Mouse (Mus musculus): ENCODE data around the gene Agl. TPM values are rescaled to one million over a fixed set of nuclear protein-coding genes. Genes with fewer than 3 reads are reported as not detected.

Agl gene
- polyA plus RNA-seq, 1 experiment from 2014 or later: 8.9 TPM

- H3K4me3 ChIP-seq (ENCODE audit: low read depth, low read length): no peak overlapping the region
- H3K4me1 ChIP-seq (replicated peaks; ENCODE audit: control insufficient read depth, insufficient read depth): no peaks in the 10 kb centered on the region
- peak overlapping the region; percentile 54; the same call in 1 of the 2 replicates for H3K4me2 ChIP-seq (replicated peaks; ENCODE audit: low read depth)
- H3K9ac ChIP-seq (ENCODE audit: low read length): no peak overlapping the region; the same call in 1 of the 2 replicates
- no peak for ATAC-seq (ENCODE audit: low FRiP score, low TSS enrichment)
- 60% methylated on average over 4 of the region's 4 CpGs for WGBS
- DNase-seq (ENCODE audit: low spot score): no peak
- peak overlapping the region; percentile 15 for H3K27ac ChIP-seq (replicated peaks)
- H3K27me3 ChIP-seq (ENCODE audit: control insufficient read depth, insufficient read depth, low read length): no peaks in the 10 kb centered on the region
- no peaks in the 10 kb centered on the region for H3K36me3 ChIP-seq (ENCODE audit: control insufficient read depth, insufficient read depth, low read length)
- no peak for TF ChIP-seq CTCF (IDR thresholded peaks at IDR 0.05; ENCODE audit: low read depth)
- TF ChIP-seq EP300 (optimal IDR thresholded peaks at IDR 0.05): no peak
- no peaks in the 10 kb centered on the region for H3K9me3 ChIP-seq (ENCODE audit: control insufficient read depth, low read length)
These were observed 27.4 kb upstream of the Agl start for GRCm38 (mm10) chr3:116835350-116835749.

DNA sequence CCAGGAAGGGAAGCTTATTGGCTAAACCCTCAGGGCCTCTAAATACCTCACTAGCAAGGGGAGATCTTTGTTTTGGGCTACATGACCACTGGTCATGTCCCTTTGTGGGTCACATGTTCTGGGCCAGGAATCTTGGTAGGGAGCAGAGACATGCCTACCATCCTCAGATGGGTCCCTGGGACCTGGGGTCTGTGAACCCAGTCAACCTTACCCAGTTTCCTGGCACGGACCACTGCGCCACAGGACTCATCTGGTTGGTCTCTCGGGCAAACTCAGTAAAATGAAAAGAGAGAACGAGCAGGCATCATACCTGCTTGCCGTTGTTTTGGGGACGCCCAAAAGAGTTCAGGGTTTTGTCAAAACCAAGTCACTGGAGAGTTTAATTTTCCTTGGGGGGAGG, 26.3 kb upstream of the Agl start:
- H3K4me3 ChIP-seq (ENCODE audit: low read depth, low read length): no peak overlapping the region
- DNase-seq (ENCODE audit: low spot score) (no peak), ATAC-seq (ENCODE audit: low FRiP score, low TSS enrichment) (no peak)
- no peak overlapping the region for H3K9ac ChIP-seq (ENCODE audit: low read length)
- H3K36me3 ChIP-seq (ENCODE audit: control insufficient read depth, insufficient read depth, low read length): no peaks in the 10 kb centered on the region
- H3K4me2 ChIP-seq (replicated peaks; ENCODE audit: low read depth): no peak overlapping the region
- no peaks in the 10 kb centered on the region for H3K9me3 ChIP-seq (ENCODE audit: control insufficient read depth, low read length)
- no peak for TF ChIP-seq EP300 (optimal IDR thresholded peaks at IDR 0.05)
- no peak overlapping the region for H3K27ac ChIP-seq (replicated peaks)
- 93% methylated on average over 6 of the region's 6 CpGs for WGBS
- H3K27me3 ChIP-seq (ENCODE audit: control insufficient read depth, insufficient read depth, low read length): no peaks in the 10 kb centered on the region
- H3K4me1 ChIP-seq (replicated peaks; ENCODE audit: control insufficient read depth, insufficient read depth): no peaks in the 10 kb centered on the region

GRCm38 (mm10) chr3:116833491-116833890, 25.5 kb upstream of the Agl start:
- Histone ChIP-seq H3K27me3 (ENCODE audit: control insufficient read depth, insufficient read depth, low read length) (no peaks in the 10 kb centered on the region), H3K27ac (replicated peaks) (0 out of 2 replicates have a peak overlapping the region, but pooled peaks have one; percentile 24), H3K4me2 (replicated peaks; ENCODE audit: low read depth) (no peak overlapping the region), H3K4me1 (replicated peaks; ENCODE audit: control insufficient read depth, insufficient read depth) (no peaks in the 10 kb centered on the region), H3K36me3 (ENCODE audit: control insufficient read depth, insufficient read depth, low read length) (no peaks in the 10 kb centered on the region), H3K4me3 (ENCODE audit: low read depth, low read length) (no peak overlapping the region), H3K9ac (ENCODE audit: low read length) (no peak overlapping the region), H3K9me3 (ENCODE audit: control insufficient read depth, low read length) (no peaks in the 10 kb centered on the region)
- DNase-seq (ENCODE audit: low spot score) (no peak), ATAC-seq (ENCODE audit: low FRiP score, low TSS enrichment) (no peak)
- TF ChIP-seq CTCF (IDR thresholded peaks at IDR 0.05; ENCODE audit: low read depth): no peak
- TF ChIP-seq EP300 (optimal IDR thresholded peaks at IDR 0.05): no peak
- WGBS: 75% methylated on average over 4 of the region's 4 CpGs

DNA sequence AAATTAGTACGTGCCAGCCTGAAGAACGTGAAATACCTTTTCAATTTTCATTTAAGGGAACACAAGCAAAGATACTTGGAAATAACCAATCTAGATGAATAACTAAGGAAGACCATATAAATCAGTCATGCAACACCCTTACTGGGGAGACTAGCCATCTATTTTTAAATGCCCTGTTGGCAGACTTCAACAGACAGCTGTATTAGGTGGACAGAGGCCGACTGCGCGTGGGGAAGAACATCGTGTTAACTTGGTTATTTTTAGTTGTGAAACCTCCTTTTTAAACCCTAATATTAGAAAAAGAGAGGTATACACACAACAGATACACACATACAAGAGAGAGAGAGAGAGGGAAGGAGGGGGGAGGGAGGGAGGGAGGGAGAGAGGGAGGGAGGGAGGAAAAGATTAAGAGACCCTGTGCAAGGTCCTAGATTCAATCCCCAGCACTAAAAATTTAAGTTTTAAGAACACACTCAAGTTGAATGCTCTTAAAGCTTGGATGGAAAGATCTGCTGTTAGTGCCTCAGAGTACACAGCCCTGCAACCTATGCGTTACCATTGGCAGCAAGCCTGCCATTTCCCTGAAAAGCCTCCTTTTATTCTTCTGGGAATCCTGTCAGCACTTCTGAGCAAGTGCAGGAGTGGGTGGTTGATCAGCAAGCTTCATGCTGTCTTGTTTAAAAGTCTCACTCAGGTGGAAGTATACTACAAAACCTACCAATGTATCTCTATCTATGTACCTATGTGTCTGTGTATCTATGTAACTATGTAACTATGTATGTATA, 24.8 kb upstream of the Agl start:
- no peaks in the 10 kb centered on the region for H3K9me3 ChIP-seq (ENCODE audit: control insufficient read depth, low read length)
- no peak overlapping the region for H3K4me2 ChIP-seq (replicated peaks; ENCODE audit: low read depth)
- TF ChIP-seq CTCF (IDR thresholded peaks at IDR 0.05; ENCODE audit: low read depth): no peak
- no peak for TF ChIP-seq EP300 (optimal IDR thresholded peaks at IDR 0.05)
- H3K27me3 ChIP-seq (ENCODE audit: control insufficient read depth, insufficient read depth, low read length): no peaks in the 10 kb centered on the region
- H3K4me3 ChIP-seq (ENCODE audit: low read depth, low read length): no peak overlapping the region
- DNase-seq (ENCODE audit: low spot score) (no peak), ATAC-seq (ENCODE audit: low FRiP score, low TSS enrichment) (peak; percentile 34; the same call in 1 of the 2 replicates)
- H3K9ac ChIP-seq (ENCODE audit: low read length): no peak overlapping the region
- 68% methylated on average over 7 of the region's 7 CpGs for WGBS
- no peaks in the 10 kb centered on the region for H3K36me3 ChIP-seq (ENCODE audit: control insufficient read depth, insufficient read depth, low read length)
- no peak overlapping the region for H3K27ac ChIP-seq (replicated peaks)
- no peaks in the 10 kb centered on the region for H3K4me1 ChIP-seq (replicated peaks; ENCODE audit: control insufficient read depth, insufficient read depth)

GRCm38 (mm10) chr3:116831324-116831723, 23.4 kb upstream of the Agl start:
- H3K36me3 ChIP-seq (ENCODE audit: control insufficient read depth, insufficient read depth, low read length): no peaks in the 10 kb centered on the region
- H3K4me3 ChIP-seq (ENCODE audit: low read depth, low read length): no peak overlapping the region
- WGBS: 35% methylated on average over 5 of the region's 5 CpGs
- H3K27me3 ChIP-seq (ENCODE audit: control insufficient read depth, insufficient read depth, low read length): no peaks in the 10 kb centered on the region
- no peak overlapping the region for H3K4me2 ChIP-seq (replicated peaks; ENCODE audit: low read depth)
- no peak for TF ChIP-seq EP300 (optimal IDR thresholded peaks at IDR 0.05)
- TF ChIP-seq CTCF (IDR thresholded peaks at IDR 0.05; ENCODE audit: low read depth): peak; percentile 37; the same call in 1 of the 2 replicates
- H3K9ac ChIP-seq (ENCODE audit: low read length): no peak overlapping the region
- no peaks in the 10 kb centered on the region for H3K4me1 ChIP-seq (replicated peaks; ENCODE audit: control insufficient read depth, insufficient read depth)
- H3K27ac ChIP-seq (replicated peaks): no peak overlapping the region
- ATAC-seq (ENCODE audit: low FRiP score, low TSS enrichment) (no peak), DNase-seq (ENCODE audit: low spot score) (no peak)
- H3K9me3 ChIP-seq (ENCODE audit: control insufficient read depth, low read length): no peaks in the 10 kb centered on the region

DNA sequence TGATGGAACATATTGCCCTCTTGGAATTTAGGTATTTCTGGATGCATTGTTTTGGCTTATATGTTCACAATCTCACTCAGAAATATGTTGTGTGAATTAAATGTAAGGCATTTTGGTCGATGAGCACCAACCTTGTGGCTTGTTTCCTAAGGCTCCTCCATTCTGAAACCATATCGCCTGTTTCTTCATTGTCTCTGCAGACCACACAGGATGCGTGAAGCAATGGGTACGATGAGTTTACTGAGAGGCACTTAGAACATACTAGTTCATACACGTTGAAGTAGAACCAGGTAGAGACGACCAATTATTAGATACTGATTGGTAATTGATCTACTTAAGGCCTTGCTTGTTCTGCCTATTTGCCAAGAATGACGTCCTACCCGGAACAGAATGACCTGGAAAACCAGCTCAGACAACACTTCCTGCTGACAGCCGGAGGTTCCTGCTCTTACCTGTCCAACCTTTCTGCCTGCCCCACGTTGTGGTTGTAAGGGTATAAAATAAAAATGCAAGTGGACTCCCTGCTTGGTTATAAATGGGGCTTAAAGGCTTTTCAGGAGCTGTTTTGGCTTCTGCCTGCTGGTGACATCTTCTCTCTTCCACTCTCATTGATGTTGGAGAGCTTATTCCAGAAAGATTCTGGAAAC, 21.4 kb upstream of the Agl start:
- Histone ChIP-seq H3K9ac (ENCODE audit: low read length) (no peak overlapping the region), H3K4me2 (replicated peaks; ENCODE audit: low read depth) (no peak overlapping the region), H3K36me3 (ENCODE audit: control insufficient read depth, insufficient read depth, low read length) (no peaks in the 10 kb centered on the region), H3K27me3 (ENCODE audit: control insufficient read depth, insufficient read depth, low read length) (no peaks in the 10 kb centered on the region), H3K4me1 (replicated peaks; ENCODE audit: control insufficient read depth, insufficient read depth) (no peaks in the 10 kb centered on the region), H3K27ac (replicated peaks) (no peak overlapping the region), H3K4me3 (ENCODE audit: low read depth, low read length) (no peak overlapping the region), H3K9me3 (ENCODE audit: control insufficient read depth, low read length) (no peaks in the 10 kb centered on the region)
- no peak for DNase-seq (ENCODE audit: low spot score)
- 81% methylated on average over 10 of the region's 10 CpGs for WGBS
- ATAC-seq (ENCODE audit: low FRiP score, low TSS enrichment): no peak
- TF ChIP-seq CTCF (IDR thresholded peaks at IDR 0.05; ENCODE audit: low read depth) (no peak), EP300 (optimal IDR thresholded peaks at IDR 0.05) (no peak)

Measured in stomach, postnatal 0 days (tissue).